Mouse (Mus musculus) inflammation-experienced regulatory T-cells, adult 6 months (primary cell): ENCODE data around the gene Tsx. TPM values are rescaled to one million over a fixed set of nuclear protein-coding genes. Genes with fewer than 3 reads are reported as not detected.
"Not testable (repeated sequence)": the region's sequence is repeated elsewhere in the genome, so short reads cannot be mapped to it uniquely, and the experiment has no call there.

ENCODE experiments used
- ATAC-seq: one replicate; pipeline ENCODE4 v1.8.0; 2017
- polyA plus RNA-seq, 3 experiments: library from polyadenylated mRNA; unstranded; fragments of 100-300 nt; shearing (Covaris generic); gene quantifications; one replicate each; pipeline ENCODE4 v1.2.1; 2017

The Tsx gene
- polyA plus RNA-seq: under 1 TPM in 2 of 3 experiments, not detected in 1; 0.85 to 0.91 TPM

GRCm38 (mm10) chrX:103414167-103414566, at the start of gene Tsx:
Gene Tsx, plus strand, starts transcription at chrX:103414467.
- no peak for ATAC-seq

GRCm38 (mm10) chrX:103366201-103366600, 48.1 kb upstream of the Tsx start:
- no peak for ATAC-seq

GRCm38 (mm10) chrX:103368650-103369049, 45.6 kb upstream of the Tsx start:
- no peak for ATAC-seq

- ATAC-seq: peak; percentile 54
These were observed 43.0 kb upstream of the Tsx start for GRCm38 (mm10) chrX:103371221-103371620.

GRCm38 (mm10) chrX:103371627-103372026, 42.6 kb upstream of the Tsx start:
- ATAC-seq: peak; percentile 63

- no peak for ATAC-seq
These were observed 40.0 kb upstream of the Tsx start for GRCm38 (mm10) chrX:103374250-103374649.

- ATAC-seq: no peak
These were observed 29.7 kb upstream of the Tsx start for GRCm38 (mm10) chrX:103384528-103384927.

GRCm38 (mm10) chrX:103388131-103388530, 26.1 kb upstream of the Tsx start:
- ATAC-seq: no peak

GRCm38 (mm10) chrX:103393841-103394240, 20.4 kb upstream of the Tsx start:
- peak; percentile 67 for ATAC-seq

GRCm38 (mm10) chrX:103405021-103405420, 9.2 kb upstream of the Tsx start:
- no peak for ATAC-seq

GRCm38 (mm10) chrX:103421710-103422109, 7.4 kb downstream of the Tsx start, which contains the start of gene Gm26992:
Gene Gm26992, plus strand, starts transcription at chrX:103422010.
- no peak for ATAC-seq

- no peak for ATAC-seq
These were observed 13.4 kb downstream of the Tsx start for GRCm38 (mm10) chrX:103427677-103428076.

- ATAC-seq: no peak
These were observed 18.0 kb downstream of the Tsx start for GRCm38 (mm10) chrX:103432293-103432692.

- no peak for ATAC-seq
These were observed 23.8 kb downstream of the Tsx start for GRCm38 (mm10) chrX:103438023-103438422.

- ATAC-seq: peak; percentile 56
These were observed 26.5 kb downstream of the Tsx start for GRCm38 (mm10) chrX:103440803-103441202.

GRCm38 (mm10) chrX:103443755-103444154, 29.5 kb downstream of the Tsx start:
- ATAC-seq: peak; percentile 63

- ATAC-seq: peak; percentile 56
These were observed 33.4 kb downstream of the Tsx start for GRCm38 (mm10) chrX:103447539-103448169.

GRCm38 (mm10) chrX:103448429-103448828, 34.2 kb downstream of the Tsx start:
- ATAC-seq: not testable (repeated sequence)

- ATAC-seq: not testable (repeated sequence)
These were observed 34.9 kb downstream of the Tsx start for GRCm38 (mm10) chrX:103448943-103449722.

- no peak for ATAC-seq
These were observed 38.5 kb downstream of the Tsx start for GRCm38 (mm10) chrX:103452815-103453214.

GRCm38 (mm10) chrX:103460056-103460455, 45.8 kb downstream of the Tsx start:
- no peak for ATAC-seq

- no peak for ATAC-seq
These were observed 54.7 kb downstream of the Tsx start for GRCm38 (mm10) chrX:103468998-103469397.

- ATAC-seq: no peak
These were observed 58.1 kb downstream of the Tsx start for GRCm38 (mm10) chrX:103472346-103472745.
